Mouse (Mus musculus): ENCODE results near the gene Cphx3. TPM values are rescaled to one million over a fixed set of nuclear protein-coding genes. Genes with fewer than 3 reads are reported as not detected.

Gene Cphx3
- not detected in 2 replicates for polyA plus RNA-seq (2012; rRNA removed)

GRCm38 (mm10) chr14:26081997-26082396 is at the start of gene Cphx3:
Cphx3 (plus strand) TSS chr14:26082297.

GRCm38 (mm10) chr14:26042611-26043010 is 39.5 kb upstream of the Cphx3 start, which contains the start of gene Gm9780:
Gm9780 (minus strand) TSS chr14:26042711.

GRCm38 (mm10) chr14:26067325-26067633 is 14.8 kb upstream of the Cphx3 start, which contains the start of gene Tmem254c:
Tmem254c (minus strand) TSS chr14:26067355.

GRCm38 (mm10) chr14:26081216-26081615 is 881 bp upstream of the Cphx3 start, which contains the start of gene Cphx2:
Cphx2 (plus strand) TSS chr14:26081516.

GRCm38 (mm10) chr14:26118150-26118549 is 36.1 kb downstream of the Cphx3 start, which contains the start of gene Duxbl2:
Duxbl2 (plus strand) TSS chr14:26118349.

GRCm38 (mm10) chr14:26182380-26182779 is 100.3 kb downstream of the Cphx3 start, which contains the start of gene Plac9b:
Plac9b (minus strand) TSS chr14:26182480.

GRCm38 (mm10) chr14:26206926-26207247 is 124.8 kb downstream of the Cphx3 start, which contains the start of gene Tmem254b:
Tmem254b (minus strand) TSS chr14:26207041.

GRCm38 (mm10) chr14:26257756-26258617 is 175.9 kb downstream of the Cphx3 start, which contains the start of gene Duxbl3:
Duxbl3 (plus strand) TSS chr14:26257962.

Other genes starting within 250 kb of the Cphx3 start
- 3.2 and 6.7 TPM in 2 replicates for gene Anxa11, start 240.1 kb upstream of the Cphx3 start, polyA plus RNA-seq (2012; rRNA removed)
- not detected in 2 replicates for gene Plac9a, start 179.2 kb upstream of the Cphx3 start, polyA plus RNA-seq (2012; rRNA removed)
- 2.1 and 2.6 TPM in 2 replicates for gene Tmem254a, start 154.6 kb upstream of the Cphx3 start, polyA plus RNA-seq (2012; rRNA removed)
- gene Cphx1, start 144.0 kb upstream of the Cphx3 start, polyA plus RNA-seq (2012; rRNA removed), result 0.05 and 0.06 TPM in 2 replicates
- 8.9 and 10.5 TPM in 2 replicates for gene Duxbl1, start 103.7 kb upstream of the Cphx3 start, polyA plus RNA-seq (2012; rRNA removed)
- 5.6 and 10.3 TPM in 2 replicates for gene Gm9780, start 39.6 kb upstream of the Cphx3 start, polyA plus RNA-seq (2012; rRNA removed)
- not detected in 2 replicates for gene Tmem254c, start 14.9 kb upstream of the Cphx3 start, polyA plus RNA-seq (2012; rRNA removed)
- not detected in 2 replicates for gene Cphx2, start 781 bp upstream of the Cphx3 start, polyA plus RNA-seq (2012; rRNA removed)
- not detected in 2 replicates for gene Duxbl2, start 36.1 kb downstream of the Cphx3 start, polyA plus RNA-seq (2012; rRNA removed)
- 4.6 and 9.1 TPM in 2 replicates for gene Plac9b, start 100.2 kb downstream of the Cphx3 start, polyA plus RNA-seq (2012; rRNA removed)
- gene Tmem254b, start 124.7 kb downstream of the Cphx3 start, polyA plus RNA-seq (2012; rRNA removed), result 14.6 and 19.7 TPM in 2 replicates
- 7.1 and 8.2 TPM in 2 replicates for gene Duxbl3, start 175.7 kb downstream of the Cphx3 start, polyA plus RNA-seq (2012; rRNA removed)

Measured in central nervous system, embryonic 14 days (tissue).